Mouse (Mus musculus) brain, embryonic 14.5 days (tissue): ENCODE results near the gene Rapgef6.

Source experiments
- CTCF ChIP-seq: fragments of 200-500 bp; IDR thresholded peaks from 2 replicates; pipeline ENCODE4 v1.5.1; 2012; ENCODE audit warnings: inconsistent platforms, mild to moderate bottlenecking, moderate library complexity, borderline replicate concordance; ENCODE audit not compliant: insufficient read depth, insufficient read length; ENCODE audit errors: extremely low read depth
- POLR2A ChIP-seq: fragments of 200-500 bp; IDR thresholded peaks from 2 replicates; pipeline ENCODE4 v1.6.1; 2012; ENCODE audit warnings: mild to moderate bottlenecking, inconsistent platforms, borderline replicate concordance; ENCODE audit not compliant: poor library complexity, insufficient read depth, insufficient read length, severe bottlenecking; ENCODE audit errors: extremely low read depth

DNA sequence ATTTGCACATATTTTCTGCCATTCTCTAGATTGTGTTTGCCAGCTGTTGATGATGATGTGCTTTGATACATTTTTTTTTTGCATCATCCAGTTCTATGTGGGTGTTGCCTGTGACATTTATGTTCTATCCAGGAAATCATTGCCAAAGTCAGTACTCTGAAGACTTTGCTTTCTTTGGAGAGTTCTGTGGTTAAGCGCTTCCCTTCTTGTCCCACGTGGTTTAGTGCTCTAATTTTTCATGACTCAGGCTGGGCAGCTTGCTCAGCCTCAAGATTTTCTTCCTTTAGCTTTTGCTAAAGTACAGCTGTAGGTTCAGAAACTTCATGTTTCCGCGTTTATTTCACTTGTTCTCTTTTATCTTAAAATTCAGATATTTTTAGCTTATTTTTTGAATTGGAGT lies 30.1 kb upstream of the Rapgef6 start:
- no peak for TF ChIP-seq CTCF
- no peak for TF ChIP-seq POLR2A
